Mouse (Mus musculus) spleen, postnatal 36 days (tissue): ENCODE data around the gene Celsr1.
A peak's percentile ranks its signal among the peaks of the same experiment; 100 is the strongest.

Experiments
- DNase-seq, 2 experiments: peaks; one replicate each; pipeline ENCODE4 v3.0.0; 2022; ENCODE audit warnings: low spot score in 2 of 2, mixed read lengths in 1 of 2

The Celsr1 gene

DNA sequence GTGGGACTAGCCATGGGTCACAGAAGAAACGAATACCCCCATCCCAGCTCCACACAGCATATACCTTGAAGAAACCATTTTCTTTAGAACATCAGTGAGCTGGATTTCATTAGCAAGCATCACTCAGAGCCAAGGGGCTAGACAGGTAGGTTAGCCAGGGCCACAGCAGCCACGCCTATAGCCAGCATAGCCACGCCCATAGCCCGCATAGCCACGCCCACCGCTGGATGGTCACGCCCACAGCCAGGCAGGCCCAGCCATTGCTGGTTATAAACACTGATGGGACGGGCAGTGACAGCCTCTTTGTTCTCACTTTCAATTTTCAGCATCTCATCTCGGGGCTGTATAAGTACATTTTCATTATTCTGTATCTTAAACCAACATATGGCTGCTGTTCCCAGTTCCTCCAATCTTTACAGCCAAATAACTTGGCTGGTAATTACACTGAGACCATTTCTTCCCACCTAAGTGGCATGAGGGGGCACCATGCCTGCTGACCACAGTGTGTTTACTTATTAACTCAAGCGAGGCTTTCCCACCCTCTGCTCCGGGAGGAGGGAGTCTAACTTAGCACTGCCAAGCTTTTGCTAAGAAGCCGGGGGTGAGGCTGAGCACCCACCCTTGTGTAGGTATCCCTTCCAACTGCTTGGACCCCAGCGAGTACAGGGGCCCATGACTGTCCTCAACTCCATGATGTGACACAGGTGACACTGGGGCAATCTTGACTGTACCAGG lies 37.4 kb downstream of the Celsr1 start:
- DNase-seq, result peak in 1 of 2 experiments; percentile 23

DNA sequence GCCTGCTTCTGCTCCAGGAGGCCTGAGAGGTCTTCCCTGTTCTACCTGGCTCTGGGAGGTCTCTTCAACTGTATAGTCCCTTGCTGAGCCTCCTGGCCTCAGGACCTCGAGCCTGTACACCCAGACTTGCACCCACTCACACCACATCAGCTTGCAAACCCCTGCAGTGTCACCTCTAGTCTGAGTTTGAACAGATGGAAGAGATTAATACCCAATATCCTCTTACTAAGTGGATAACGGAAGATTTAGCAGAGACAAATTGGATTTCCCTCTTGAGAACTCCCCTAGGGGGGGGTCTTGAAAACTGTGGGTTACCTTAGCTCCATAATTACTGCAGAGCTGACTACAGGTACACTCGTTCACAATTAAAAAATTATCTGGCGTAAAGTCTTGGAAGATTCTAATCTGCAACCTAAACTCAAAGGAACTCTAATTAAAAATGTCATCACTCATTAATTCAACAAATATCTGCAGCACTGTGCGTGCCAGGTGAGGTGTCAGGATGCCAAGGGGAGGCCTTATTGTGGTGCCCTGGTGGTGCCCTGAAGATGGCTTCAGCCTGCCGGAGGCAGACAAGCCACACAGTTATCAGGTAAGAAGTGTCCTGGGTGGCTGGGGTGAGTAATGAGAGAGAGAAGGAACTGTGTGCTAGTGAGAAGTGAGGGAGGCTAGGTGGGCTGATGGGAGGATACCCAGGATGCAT lies 38.5 kb downstream of the Celsr1 start:
- no peak for DNase-seq

DNA sequence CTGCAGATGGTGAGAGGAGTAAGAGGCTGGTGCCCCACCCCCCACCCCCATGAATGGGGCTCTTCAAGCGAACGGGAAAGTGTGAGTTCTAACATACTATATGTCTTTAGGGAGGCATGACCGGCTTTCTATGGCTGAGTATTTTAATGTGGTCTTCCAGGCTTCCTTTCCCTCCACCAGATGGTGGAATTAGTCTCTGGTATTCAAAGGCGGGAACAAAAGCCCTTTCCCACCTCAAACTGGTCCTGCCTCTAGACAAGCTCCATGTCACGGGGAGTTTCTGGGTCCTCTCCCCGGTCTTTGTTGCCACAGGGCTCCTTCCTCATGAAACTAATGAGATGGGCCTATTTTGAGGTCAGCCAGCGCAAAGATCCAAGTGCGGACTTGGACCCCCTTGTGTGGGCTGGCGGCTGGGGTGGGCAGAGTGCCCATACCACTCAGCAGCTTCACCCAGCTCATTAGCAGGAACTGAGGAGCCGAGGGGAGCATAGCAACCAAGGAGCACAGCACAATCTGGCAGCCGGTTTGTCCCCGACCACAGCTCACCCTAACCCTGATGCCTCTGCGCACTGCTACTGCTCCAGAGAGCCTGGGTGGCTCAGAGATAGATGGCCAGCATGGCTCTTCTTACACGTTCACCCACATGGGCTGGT lies 39.5 kb downstream of the Celsr1 start:
- DNase-seq, result no peak

DNA sequence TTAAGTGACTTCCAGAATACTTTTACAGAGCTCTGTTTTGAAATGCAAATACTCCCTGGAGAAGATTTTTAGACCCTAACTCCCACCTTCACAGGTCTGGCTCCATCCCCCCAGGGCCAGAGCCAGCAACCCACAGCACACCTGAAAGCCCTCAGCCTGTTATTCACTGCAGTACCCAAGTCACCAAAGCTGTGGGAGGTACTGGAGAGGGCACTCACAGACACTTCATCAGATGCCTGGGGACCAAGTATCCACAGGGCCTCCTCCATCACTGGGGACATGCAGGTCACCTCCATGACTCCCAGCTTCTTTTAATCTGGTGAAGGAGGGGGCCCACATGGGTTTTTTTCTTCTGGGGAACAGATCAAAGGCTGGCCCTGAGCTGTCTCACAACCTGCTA lies 40.2 kb downstream of the Celsr1 start:
- DNase-seq, result no peak

DNA sequence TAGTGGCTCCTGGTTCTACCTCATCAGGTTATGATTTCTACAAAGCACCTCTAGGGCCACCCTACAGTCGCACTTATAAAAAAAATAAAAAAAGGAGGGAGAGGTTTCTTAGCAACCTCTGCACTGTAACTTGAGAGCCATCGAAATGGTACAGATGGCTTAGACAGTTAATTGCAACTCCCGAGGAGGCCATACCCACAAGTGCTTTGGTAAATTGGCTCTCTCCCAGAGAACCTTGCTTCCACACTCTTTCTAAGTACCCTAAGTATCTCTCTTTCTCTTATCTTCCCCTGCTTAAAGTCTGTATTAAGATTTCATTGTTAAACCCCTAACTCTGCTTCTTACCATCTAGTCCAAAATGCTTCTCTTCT lies 41.5 kb downstream of the Celsr1 start:
- no peak for DNase-seq

DNA sequence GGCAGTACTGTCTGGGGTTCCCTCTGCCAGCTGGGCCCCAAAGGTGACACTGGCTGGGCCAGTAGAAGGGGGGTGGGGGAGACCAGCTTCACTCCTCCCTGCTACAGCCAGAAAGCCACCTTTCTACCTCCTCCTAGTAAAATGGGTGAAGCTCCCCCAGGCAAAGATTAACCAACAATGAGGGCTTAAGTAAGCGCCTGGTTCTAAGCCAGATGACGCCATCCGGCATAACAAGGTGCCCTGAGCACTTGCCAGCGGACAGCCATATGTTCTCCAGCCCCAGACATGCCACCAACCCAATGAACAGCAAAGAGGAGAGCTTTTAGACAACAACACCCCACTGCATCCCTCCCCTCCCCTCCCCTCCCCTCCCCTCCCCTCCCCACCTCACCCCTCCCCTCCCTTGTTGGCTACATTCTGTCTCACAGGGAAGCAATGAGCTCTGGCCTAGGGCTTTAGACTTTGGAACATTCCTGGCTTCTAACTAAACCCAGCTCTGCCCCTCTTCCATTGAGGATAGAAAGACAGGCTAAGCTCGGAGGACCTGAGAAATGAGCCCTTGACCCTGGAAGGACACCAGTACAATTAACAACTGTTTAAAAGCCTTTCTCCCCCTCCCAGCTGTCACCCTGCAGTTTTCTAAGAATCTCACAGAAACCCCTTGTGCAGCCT lies 42.0 kb downstream of the Celsr1 start:
- no peak for DNase-seq

DNA sequence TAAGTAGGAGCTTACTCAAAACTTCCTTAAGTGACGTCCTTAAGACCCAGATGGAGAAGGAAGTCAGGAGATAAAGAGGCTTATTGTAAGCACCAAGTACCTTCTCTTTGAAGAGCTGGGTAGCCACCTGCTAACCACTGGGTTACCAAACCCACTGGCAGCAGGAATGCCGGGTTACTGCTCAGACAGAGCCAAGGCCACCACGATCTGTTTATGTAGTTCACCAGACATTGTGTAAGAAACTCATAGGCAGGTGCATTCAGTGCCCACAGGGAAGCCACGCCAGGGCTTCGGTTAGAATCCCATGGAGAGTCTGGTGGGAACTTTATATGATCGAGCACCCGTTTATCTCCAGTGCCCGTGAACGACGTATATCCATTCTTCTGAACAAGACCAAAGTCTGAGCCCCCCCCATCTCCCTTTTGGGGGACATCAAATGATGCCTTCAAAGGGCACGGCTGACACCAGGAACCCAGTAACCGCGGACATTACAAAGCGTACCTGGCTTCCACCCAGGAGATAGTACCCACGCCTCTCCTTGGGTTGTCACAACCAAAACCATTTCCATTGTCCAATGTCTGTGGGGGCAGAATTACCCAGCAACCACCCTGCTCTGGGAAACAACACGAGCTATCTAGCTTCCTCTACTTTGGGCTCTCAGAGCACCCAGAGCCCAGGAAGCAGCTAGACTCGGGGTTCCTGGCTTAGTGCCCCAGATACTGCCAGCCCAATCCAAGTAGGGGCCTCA lies 42.7 kb downstream of the Celsr1 start:
- DNase-seq, result no peak

DNA sequence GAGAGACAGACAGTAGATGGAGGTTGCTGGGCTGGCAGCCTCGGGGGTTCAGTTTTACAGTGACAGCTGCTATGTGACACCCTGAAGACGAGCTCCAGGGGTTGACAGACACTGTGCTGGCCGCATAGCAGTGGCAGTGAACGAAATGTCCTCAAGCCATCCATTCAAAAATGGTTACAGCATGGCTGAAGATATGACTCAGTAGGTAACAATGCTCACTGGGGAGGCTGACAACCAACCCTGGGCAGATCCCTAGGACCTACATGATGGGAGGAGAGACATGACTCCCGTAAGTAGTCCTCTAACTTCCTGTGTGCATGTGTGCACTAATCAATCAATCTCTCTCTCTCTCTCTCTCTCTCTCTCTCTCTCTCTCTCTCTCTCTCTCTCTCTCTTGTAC lies 45.7 kb downstream of the Celsr1 start:
- DNase-seq, result no peak

DNA sequence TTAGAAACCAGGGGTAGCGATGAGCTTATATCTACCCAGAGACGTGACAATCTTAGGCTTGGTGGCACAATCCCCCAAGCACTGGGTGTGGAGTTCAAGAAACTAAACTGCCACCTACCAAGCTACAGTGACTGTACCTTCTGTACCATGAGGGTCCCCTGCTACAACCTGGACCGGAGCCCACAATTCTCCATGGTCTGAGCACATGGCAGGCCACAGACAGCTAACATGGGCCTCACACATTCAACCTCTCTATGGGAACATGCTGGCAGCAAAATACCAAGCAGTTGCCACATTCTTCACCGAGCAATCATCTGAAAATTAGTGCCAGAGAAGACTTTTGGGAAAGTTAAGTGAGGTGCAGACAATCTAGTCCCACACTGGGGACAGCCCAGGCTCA lies 47.4 kb downstream of the Celsr1 start:
- no peak for DNase-seq

DNA sequence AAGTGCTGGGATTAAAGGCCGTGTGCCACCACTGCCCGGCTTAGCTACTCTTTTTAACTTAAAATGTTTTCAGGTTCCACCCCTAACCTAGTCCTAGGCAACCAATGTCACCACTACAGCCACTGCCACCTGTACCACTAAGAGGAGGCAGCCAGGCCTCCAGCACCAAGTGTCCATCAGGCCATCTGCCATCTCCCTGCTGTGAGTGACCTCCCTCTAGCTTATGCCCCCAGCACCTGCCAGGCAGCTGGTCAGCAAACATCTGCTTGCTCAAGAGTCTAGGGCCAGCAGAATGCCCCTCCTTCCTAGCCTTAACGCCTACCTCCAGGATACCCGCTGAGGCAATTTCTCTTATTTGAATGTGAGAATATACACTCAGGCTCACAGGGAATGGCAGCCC lies 48.0 kb downstream of the Celsr1 start:
- DNase-seq, result no peak

DNA sequence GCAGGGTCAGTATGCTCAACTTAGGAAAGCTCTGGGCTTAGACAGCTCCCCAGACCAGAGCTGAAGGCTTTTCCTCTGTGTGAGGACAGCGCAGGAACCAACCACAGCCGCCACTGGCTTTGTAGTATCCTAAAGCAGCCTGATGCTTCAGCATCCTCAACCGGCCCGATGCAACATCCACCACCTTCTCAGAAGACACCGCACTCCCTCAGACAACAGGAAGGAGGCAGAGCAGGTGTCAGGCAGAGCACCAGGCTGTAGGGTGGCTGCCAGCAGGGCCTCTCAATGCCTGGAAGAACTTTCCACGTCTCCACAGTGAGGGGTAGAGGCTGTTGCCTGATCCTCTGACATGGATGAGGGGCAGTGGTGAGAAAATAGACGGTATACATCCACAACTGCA lies 50.4 kb downstream of the Celsr1 start:
- DNase-seq, result no peak

DNA sequence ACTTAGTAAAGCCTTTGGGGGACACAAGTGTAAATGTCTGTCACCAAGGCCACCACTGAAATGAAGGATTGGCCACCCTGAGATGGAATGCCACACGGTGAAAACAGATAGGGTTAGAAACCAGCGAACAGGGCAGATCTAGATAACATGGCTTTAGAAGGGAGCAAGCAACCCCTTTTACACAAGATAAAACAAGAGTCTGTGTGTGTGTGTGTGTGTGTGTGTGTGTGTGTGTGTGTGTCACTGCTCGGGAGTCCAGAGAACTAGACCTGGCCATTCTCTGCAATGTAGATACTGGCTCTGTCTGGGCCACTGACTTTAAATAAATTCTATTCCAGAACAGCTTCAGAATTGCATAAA lies 51.2 kb downstream of the Celsr1 start:
- no peak for DNase-seq

DNA sequence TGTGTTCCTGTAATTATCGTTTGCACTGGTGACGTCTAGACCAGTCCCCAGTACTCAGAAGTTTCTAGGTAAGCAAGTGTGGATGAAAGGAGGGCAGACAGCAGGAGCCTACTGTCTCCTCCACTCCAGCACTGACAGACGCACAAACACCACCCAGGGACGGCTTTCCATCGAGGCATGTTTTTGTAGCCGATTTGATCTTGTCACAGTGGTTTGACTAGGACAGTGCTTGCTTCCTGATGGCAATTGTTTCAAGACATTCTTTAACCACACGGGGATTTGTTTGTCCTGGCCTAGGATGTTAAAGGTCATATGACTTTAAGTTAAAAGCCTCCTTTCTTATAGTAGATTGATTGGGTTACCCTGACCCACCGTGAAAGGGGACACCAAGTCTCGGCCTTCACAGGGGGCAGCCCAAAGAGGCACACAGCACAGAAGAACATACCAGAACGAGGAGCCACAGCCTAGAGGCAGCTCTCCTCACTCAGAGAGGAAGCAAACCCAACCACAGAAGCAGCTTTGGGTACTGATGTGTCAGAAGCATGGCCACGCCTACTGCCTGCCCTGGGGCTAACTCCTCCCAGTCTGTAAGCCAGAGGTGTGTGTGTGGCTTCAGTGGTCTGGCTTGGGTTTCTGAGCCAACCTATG lies 51.7 kb downstream of the Celsr1 start:
- peak; percentile 88 to 89 for DNase-seq

DNA sequence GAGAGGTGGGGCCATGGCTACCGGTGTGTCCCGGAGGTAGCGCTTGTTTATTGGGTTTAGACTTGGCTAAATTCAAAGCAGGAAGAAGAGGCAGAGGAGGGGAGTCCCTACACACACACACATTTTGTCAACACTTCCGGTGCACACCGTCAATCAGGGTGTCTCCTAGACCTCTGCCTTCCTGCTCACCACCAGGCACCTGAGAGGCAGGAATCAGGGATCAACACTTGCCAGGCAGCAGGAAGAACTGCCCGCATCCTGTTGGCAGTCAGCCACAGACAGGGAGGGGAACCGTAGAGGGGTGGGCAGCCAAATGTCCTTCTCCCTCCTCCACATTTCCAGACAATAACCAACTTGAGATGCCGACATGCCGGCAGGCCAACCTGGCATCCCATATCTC lies 56.5 kb downstream of the Celsr1 start:
- DNase-seq, result no peak

DNA sequence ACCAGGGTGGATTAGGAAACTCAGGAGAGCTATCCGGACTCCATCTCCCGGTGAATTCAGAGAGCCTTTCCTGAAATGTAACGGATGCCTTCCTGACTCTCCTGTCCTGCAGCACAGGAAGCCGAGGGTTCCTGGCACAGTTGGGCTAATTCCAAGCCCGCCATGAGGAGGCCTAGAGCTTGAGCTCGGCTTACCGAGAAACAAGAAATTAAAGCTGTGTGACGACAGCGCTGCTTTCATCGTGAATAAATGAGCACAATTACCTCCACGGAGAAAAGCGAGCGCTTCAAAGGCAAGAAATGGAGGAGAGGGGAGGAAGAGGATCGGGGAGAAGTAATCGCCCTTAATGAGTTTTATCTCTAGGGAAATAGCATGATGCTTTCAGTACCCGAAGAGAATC lies 57.8 kb downstream of the Celsr1 start:
- DNase-seq, result no peak

DNA sequence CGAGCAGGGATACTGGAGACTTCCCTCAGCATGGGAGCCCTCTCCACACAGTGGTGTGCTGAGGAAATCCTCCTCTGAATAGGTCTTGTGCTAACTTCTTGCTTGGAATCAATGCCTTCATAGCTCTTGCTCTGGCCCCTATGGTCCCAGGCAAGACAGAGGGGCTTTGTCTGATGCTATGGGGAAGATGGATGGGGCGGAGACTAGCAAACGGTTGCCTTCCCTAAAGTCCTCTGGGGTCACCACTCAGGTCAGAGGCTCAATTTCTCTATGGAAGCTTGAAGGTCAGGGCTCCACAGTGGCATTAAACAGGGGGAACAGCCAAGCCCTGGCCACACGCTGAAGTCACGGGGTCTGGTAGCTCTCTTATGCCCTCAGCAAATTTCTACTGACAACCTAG lies 62.0 kb downstream of the Celsr1 start:
- no peak for DNase-seq

DNA sequence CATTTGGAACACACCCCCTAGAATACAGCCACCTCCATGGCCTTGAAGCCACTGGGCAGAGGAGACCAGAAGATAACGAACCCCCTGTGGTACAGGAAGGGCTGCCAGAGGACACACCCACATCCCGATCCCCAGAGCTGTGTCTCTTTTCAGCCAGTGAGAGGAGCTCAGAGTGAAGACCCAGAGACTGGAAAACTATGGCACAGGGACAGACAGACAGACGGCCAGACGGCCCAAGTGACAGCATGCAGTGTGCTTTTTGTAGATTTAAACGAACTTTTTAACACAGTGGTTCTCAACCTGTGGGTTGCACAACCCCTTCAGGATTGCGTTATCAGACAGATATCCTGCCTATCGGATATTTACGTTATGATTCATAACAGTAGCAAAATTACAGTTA lies 63.1 kb downstream of the Celsr1 start:
- no peak for DNase-seq

DNA sequence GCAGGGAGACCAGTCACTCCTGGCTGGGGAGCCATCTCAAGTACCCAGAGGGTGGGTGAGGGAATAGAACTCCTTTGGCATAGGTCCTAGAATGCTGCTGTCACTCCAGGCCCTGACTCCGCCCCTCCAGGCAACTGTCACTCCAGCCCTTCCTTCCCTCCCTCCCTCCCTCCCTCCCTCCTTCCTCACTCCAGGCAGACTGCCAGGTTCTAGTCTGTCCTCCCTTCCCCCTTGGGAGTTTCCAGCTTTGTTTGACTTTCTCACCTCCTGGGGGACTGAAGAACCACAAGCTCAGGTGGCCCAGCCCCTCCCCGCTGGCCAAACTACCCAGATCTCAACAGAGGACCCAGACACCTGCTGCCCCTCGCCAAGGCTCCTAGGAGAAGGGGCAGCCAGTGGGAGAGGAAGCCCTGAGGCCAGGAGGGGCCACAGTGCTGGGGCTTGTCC lies 63.8 kb downstream of the Celsr1 start:
- DNase-seq, result peak in 1 of 2 experiments; percentile 4

DNA sequence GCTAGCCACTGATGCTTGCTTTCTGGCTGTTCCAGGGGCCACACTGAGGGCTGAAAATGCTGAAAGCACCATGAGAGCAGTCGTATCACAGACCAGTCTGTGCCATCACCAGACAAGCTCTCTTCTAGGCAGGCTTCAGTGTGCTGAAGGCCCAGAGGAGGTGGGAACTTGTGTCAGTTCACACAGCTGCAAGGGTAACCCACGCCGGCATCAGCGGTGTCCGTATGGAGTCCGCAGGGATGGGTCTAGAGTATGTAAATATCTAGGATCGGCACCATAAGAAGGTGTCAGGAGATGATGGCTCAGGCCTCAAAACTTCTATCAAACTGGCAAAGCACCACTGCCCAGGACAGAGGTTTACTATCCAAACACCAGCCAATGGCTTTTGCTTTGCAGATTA lies 64.3 kb downstream of the Celsr1 start:
- no peak for DNase-seq

DNA sequence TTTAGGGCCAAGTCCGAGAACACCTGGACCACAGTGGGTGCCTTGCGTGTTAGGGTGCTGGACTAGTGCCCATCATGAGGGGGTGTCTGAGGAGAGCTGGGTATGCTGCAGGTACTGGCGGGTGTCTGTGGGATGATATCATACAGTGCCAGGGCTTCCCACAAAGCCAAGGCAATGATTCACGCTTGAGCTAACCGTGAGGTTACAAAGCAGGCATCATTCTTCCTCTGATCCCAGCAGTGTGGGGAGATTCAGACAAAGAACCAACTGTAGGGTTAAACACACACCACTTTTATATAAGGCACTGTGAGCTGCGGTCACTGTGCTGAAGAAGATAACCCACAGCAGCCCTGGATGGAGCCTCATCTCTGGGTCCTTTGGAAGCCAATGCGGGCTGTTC lies 67.5 kb downstream of the Celsr1 start:
- DNase-seq, result no peak

DNA sequence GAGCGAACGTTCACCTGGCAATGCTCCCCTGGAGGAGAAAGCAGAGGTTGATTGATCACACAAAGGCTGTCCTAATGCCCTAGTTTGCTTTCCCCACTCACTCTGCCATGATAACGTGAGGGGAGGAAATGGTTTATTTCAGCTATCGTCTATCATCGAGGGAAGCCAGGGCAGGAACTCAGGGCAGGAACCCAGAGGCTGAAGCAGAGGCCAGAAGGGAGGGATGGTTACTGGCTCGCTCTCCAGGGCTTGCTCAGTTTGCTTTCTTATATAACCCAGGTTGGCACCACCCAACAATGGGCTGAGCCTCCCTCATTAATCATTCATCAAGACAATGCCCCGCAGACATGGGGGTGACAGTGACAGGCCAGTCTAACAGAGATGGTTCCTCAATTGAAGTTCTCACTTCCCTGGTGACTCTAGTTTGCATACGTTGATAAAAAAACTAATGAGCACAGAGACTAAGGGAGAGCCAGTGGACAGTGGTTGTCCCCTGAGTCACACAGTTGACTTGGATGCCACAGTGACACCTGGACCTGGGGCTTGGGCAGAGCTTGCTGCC lies 70.2 kb downstream of the Celsr1 start:
- DNase-seq, result peak; percentile 41 to 51
